Mouse (Mus musculus): ENCODE data around the gene Vapa.

DNA sequence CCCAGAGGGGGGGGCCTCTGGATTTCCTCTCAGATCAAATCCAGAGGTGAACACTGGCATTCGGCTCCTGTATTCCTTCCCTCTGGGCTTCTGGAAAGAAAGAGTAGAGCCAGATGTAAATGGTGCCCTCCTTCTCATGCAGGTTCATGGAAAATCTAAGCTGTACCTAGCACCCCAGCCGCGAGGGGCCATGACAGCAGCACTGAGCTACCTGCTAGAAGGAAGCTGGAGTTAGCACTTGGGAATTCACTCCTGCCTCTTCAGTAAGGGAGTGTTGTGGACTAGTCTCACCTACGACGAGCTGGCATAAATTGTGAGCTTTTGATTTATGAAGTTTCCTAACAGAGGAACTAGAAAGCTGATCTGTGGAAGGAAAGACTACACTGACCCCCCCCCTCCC is 30.2 kb upstream of the Vapa start:
- no peak for TF ChIP-seq CTCF (IDR thresholded peaks at IDR 0.05; ENCODE audit: borderline replicate concordance, control insufficient read depth, extremely low read depth, insufficient read depth, low read length, poor library complexity)
- no peak for TF ChIP-seq POLR2A (IDR thresholded peaks at IDR 0.05; ENCODE audit: control insufficient read depth, extremely low read depth, insufficient read depth, low read length, poor library complexity)

All from thymus, adult 2 months (tissue).